Mouse (Mus musculus) ovary, adult 18-20 months (tissue): Measurements from ENCODE around the gene Kdm2b.

Experiments
- DNase-seq: peaks from one replicate; pipeline ENCODE4 v3.0.0; 2022; ENCODE audit warnings: low spot score, mixed read lengths

Kdm2b gene

DNA sequence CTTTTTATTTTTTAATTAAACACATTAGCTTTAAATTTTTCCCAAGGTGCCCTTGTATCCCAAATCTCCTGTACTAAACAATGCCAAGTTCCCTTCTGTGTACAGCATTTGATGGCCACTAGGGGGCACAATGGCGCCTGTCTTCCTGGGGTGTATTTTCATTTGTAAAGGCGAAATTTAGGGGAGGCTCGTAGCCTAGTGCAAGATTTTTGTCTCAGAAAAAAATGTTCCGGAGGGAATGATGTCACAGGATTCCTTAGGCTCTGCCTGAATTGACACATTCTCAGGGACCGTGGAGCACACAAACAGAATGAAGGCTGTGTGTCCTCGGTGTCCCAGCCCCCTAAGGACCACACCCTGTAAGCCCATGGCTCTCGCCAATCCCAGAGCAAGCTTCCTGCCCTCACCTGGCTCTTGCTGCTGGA is 64.1 kb downstream of the Kdm2b start:
- no peak for DNase-seq

DNA sequence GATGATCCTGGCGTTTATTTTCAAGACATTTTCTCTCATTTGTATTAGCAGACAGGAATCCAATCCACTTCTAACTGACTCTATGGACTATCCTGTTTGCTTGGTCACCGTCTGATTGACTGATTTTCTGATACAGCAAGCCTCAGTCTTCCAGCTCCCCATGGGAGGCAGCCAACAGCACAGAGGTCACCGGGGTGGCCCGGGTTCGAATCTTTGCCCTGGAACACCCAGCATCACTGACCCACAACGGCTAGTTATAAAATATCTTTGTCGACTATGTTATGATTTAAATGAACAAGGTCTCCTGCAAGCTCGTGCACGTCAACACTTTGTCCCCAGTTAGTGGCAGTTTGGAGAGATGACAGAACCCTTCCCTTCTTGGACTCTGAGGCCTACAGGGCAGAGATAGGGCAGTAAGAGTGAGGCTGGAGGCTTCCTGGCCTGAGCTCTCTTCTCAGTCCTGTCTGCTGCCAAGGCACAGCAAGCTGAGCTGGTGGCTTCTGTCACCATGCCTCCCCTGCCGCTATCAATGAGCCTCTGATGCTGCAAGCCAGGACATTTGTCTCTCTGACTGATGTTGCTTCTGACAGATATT is 65.7 kb downstream of the Kdm2b start:
- no peak for DNase-seq

DNA sequence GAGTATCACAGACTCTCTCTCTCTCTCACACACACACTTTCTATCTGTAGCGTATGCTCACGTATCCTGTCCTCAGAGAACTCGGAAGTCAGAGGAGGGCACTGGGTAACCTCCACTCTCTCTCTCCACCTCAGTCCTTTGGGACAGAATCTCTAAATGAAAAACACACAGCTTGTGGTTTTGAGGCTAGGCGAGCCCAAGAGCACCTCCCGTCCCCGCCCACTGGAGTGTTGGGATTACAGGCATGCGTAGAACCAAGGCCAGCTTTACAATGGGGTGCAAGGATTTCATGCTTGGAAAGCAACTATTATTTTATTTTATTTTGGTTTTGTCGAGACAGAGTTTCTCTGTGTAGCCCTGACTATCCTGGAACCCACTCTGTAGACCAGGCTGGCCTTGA is 67.7 kb downstream of the Kdm2b start:
- DNase-seq: no peak

GRCm38 (mm10) chr5:122920557-122920956 is 69.1 kb downstream of the Kdm2b start:
- DNase-seq: no peak

DNA sequence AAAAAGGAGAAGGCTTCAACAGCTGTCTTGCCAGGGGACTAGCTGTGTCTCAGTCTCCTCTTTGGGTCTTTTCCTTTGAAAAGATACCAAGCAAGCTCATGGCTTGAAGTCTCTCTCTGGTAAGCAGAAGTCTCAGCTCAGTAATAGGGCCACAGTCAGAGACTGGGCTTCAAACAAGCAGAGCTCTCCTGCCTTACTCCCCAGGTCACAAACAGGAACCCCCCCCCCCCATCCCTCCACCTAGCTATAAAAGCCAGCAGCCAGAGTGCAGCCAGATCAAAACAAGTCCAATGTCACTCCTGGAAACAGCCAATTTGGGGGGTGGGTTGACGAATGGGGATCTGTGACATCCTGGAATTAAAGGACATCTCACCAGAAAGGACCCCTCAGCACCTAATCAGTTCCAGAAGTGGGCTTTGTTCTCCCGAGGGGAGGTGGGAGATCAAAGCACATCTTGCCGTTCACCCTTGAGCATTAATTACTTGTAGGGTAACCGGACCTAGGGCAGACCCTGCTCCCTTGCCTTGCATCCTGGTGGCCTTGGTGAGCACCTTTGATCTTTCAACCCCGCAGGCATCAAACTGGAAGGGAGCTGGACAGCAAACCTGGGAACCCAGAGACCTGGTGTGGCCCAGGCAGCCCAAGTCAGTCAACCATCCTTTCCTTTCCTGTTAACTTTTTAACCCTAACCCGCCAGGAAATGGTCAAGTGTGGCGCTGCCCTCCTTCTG is 71.5 kb downstream of the Kdm2b start:
- DNase-seq: no peak

DNA sequence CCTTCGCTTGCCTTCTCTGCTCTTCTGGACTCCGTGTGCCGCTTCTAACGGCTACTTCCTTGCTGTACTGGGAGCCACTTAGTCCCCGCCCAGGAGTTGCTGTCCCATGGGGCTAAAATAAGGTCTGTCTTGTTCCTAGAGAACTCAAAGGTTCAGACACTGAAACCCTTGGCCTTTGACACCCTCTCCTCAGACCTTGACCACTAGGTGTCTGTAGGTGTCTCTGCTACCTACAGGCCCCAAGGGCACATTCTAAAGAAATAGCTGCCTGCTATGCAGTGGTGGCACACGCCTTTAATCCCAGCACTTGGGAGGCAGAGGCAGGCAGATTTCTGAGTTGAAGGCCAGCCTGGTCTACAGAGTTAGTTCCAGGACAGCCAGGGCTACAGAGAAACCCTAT is 73.5 kb downstream of the Kdm2b start:
- DNase-seq: no peak

GRCm38 (mm10) chr5:122912863-122913262 is 76.8 kb downstream of the Kdm2b start:
- DNase-seq: no peak

GRCm38 (mm10) chr5:122909481-122909880 is 80.1 kb downstream of the Kdm2b start:
- DNase-seq: no peak

DNA sequence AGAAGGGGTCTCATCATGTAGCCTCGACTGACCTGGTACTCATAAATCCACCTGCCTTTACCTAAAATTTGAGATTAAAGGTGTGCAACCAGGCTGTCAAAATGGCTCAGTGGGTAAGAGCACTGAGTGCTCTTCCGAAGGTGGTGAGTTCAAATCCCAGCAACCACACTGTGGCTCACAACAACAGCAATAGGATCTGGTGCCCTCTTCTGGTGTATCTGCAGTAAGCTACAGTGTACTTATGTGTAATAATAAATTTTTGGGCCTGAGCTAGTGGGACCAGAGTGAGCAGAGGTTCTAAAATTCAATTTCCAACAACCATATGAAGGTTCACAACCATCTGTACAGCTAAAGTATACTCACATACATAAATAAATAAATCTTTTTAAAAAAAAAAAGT is 81.6 kb downstream of the Kdm2b start:
- no peak for DNase-seq

- DNase-seq: no peak
Observed at GRCm38 (mm10) chr5:122907182-122907581, 82.4 kb downstream of the Kdm2b start.

- no peak for DNase-seq
Observed at GRCm38 (mm10) chr5:122903165-122903564, 86.5 kb downstream of the Kdm2b start.

- DNase-seq: no peak
Observed at GRCm38 (mm10) chr5:122902228-122902627, 87.4 kb downstream of the Kdm2b start.

DNA sequence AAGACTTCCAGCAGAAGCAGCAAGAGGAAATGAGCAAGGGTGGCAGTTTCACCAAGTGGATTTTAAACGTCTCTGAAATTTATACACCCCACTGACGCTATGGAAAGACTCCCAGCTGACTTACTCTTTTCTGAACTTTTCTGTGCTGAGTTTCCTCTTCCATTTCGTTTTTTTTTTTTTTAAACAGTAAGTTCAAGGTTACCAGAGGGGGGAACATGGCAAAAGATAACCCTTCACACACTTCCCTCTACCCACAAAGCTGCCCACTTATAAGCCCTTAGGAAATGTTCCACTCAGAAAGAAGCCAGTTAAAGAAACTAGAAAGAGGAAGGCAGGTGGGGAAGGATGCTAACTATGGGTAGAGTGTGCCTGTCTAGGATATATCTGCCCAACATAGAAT is 88.0 kb downstream of the Kdm2b start:
- DNase-seq: no peak

DNA sequence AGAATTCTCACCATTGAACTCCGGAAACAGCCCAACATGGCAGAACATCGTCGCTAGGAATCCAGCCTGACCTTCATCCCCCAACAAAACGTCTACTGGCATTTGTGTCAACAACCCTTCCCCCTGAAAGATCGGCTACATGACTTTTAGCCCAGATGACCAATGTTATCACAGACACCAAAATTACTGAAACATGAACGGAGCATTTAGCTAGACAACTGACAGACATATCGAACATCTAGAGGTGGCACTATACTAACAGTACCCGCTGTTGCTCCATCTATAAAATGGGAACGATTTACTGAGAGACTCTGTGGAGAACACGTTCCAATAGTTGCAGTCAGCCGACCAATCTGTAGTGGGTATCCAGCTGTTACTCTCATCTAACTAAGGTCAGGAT is 88.4 kb downstream of the Kdm2b start:
- no peak for DNase-seq

DNA sequence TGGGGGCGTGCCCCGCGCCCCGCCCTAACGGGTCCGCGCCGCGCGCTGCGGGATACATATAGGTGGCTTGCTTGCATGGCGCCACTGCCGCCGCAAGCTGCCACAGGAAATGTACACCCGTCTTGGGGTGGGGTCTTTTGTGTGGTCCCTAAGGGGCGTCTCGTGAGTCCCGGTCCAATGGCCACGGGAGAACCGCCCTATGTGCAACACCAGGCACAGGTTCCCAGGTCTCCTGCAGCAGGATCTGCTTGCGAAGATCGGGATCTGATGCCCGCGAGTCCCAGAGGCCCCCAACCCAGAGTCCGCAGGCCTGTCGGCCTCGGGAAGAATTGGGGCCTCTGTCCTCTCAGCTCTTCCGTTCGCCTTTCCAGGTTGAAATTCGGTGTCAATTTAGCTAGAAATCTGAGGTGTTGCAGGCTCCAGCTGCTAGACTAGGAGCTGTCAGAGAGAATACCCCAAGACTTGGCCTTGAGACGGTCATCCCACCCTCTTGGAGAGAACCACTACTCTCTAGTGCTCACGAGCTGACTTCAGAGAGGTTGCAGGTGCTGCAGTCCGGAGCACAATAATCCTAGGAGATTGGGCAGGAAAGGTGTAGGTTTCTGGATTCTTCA is 89.0 kb downstream of the Kdm2b start:
- DNase-seq: no peak

GRCm38 (mm10) chr5:122899777-122900557 is 89.7 kb downstream of the Kdm2b start:
- DNase-seq: peak; percentile 91

DNA sequence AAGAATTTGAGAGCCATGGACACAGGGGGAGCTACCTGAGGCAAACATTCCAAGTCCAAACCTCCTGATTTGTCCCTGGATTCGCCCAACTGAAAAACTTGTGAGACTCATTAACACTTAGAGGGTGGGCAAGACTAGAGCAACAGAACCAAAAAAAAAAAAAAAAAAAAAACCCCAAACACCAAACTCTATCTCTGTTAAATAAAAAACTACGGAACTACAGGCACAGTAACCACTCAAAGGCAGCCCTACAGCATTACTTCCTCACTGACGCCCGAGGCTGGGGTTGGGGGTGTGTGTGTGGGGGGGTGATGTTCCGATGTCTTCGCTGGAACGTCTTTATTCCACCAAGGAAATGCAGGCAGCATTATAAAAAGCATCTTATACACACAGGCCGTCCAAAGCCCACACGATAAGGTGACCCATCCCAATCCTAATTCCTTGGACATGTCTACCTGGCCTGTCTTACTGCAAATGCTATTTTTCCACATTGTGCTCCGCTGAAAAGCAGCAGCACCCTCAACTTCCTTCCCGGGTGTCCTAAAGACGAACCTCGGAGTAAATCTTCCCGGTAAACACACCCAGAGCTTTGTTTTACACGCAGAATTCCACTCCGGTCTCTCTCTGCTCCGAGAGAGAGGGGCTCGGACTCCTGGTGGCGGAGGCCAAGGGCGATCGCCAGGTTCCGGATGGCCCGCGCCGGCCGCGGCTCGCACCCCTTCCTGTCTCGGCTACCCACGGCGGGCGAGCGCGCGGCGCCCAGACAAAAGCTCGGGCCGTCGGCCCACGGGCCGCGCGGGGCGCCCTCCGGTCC is 90.5 kb downstream of the Kdm2b start:
- no peak for DNase-seq

- no peak for DNase-seq
Observed at GRCm38 (mm10) chr5:122898153-122898552, 91.5 kb downstream of the Kdm2b start.

DNA sequence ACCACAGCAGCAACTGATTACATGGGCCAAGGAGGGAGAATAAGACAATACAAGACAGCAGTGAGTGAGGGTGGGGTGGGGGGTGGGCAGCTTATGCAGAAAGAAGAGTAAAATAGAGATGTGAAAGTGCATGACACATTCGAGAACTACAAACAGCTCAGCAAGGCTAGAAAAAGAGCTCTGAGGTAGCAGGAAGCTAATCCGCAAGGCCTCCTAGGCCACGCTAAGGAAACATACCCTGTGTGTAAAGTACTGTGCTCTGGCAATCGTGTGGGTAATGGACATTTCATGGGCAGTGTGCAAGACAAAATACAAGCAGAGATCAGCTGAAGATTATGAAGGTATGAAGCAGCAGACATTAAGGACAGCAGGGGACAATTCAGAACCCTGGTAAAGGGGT is 94.8 kb downstream of the Kdm2b start:
- DNase-seq: no peak

- no peak for DNase-seq
Observed at GRCm38 (mm10) chr5:122894007-122894637, 95.5 kb downstream of the Kdm2b start.

- DNase-seq: no peak
Observed at GRCm38 (mm10) chr5:122893270-122893669, 96.4 kb downstream of the Kdm2b start.
